In genomic region chr10:76727301-76727700, GRCm38 (mm10) we compare ENCODE assay signal across 22 mouse cellular contexts. TPM values are rescaled to one million over a fixed set of nuclear protein-coding genes. Genes with fewer than 3 reads are reported as not detected.
DNase-seq lines count a peak whose midpoint lies in the region; ATAC-seq and TF ChIP-seq lines count a peak whose summit lies in the region.
"Had no signal": no experiment of that assay in that cellular context is flagged by ENCODE, and none has a peak within 500 bp of the region (broad histone marks: within the 10 kb centered on the region; RNA-seq: fewer than 3 reads in every experiment).

No protein-coding gene starts in this region.

- 89% methylated on average over 7 of the region's 7 CpGs for WGBS in heart, embryonic 10.5 days
- 81% methylated on average over 7 of the region's 7 CpGs for WGBS in heart, embryonic 11.5 days (ENCODE audit: insufficient replicate concordance)
- 75% methylated on average over 7 of the region's 7 CpGs for WGBS in lung, embryonic 16.5 days
- WGBS in lung, adult 2 months = 78% methylated on average over 7 of the region's 7 CpGs

- no peak for TF ChIP-seq POLR2A in lung, adult 2 months (IDR thresholded peaks at IDR 0.05; ENCODE audit: borderline replicate concordance, extremely low read depth, low read depth, low read length)

- peaks cover 37% of the 10 kb centered on the region for H3K4me1 ChIP-seq in heart, embryonic 10.5 days
- H3K4me1 ChIP-seq in heart, embryonic 11.5 days (ENCODE audit: control insufficient read depth, insufficient read depth, low read length) = peaks cover 13% of the 10 kb centered on the region; the same call in 1 of the 2 replicates
- H3K4me1 ChIP-seq in lung, embryonic 16.5 days (replicated peaks; ENCODE audit: control insufficient read depth, insufficient read depth, low read length) = peaks cover 9% of the 10 kb centered on the region
- no peaks in the 10 kb centered on the region; the same call in 1 of the 2 replicates for H3K4me1 ChIP-seq in lung, adult 2 months (ENCODE audit: control insufficient read depth, insufficient read depth, low read length)
- H3K4me1 ChIP-seq: midbrain, embryonic 12.5 days had no signal

- H3K27me3 ChIP-seq in heart, embryonic 10.5 days (ENCODE audit: insufficient read depth, poor library complexity, severe bottlenecking) = peaks cover 19% of the 10 kb centered on the region; the same call in 1 of the 2 replicates
- H3K27me3 ChIP-seq in heart, embryonic 11.5 days (ENCODE audit: control insufficient read depth, insufficient read depth, low read length) = no peaks in the 10 kb centered on the region
- H3K27me3 ChIP-seq in lung, embryonic 16.5 days (ENCODE audit: control insufficient read depth, insufficient read depth, low read depth, low read length) = no peaks in the 10 kb centered on the region
- H3K27me3 ChIP-seq: heart, embryonic 13.5 days; midbrain, embryonic 12.5 days had no signal

- H3K4me2 ChIP-seq in heart, embryonic 11.5 days = no peak overlapping the region
- H3K4me2 ChIP-seq in lung, embryonic 16.5 days (ENCODE audit: low read depth, low read length) = no peak overlapping the region
- H3K4me2 ChIP-seq: heart, embryonic 13.5 days; midbrain, embryonic 12.5 days had no signal

- no peak for ATAC-seq in heart, embryonic 11.5 days (replicated peaks; ENCODE audit: insufficient number of reproducible peaks, low FRiP score, low TSS enrichment)
- no peak for ATAC-seq in lung, embryonic 16.5 days (ENCODE audit: low read depth)
- ATAC-seq: forebrain, embryonic 14.5 days had no signal

- DNase-seq in heart, embryonic 10.5 days (ENCODE audit: low spot score) = no peak
- no peak for DNase-seq in lung, adult 2 months
- DNase-seq in urinary bladder, postnatal 25 days (ENCODE audit: low spot score) = peak; percentile 2
- DNase-seq in urinary bladder, adult 2 months (ENCODE audit: low spot score) = no peak
- no peak for DNase-seq in retina, postnatal 1 day
- DNase-seq in adrenal gland, postnatal 14 days = no peak
- DNase-seq: adrenal gland, postnatal 25 days; cerebellum, adult 11-12 months; cerebellum, postnatal 36 days; kidney, adult 11 months; thymus, postnatal 36 days had no signal

- no peak for TF ChIP-seq CTCF in lung, adult 2 months (IDR thresholded peaks at IDR 0.05; ENCODE audit: insufficient read depth, low read length)

- peak overlapping the region; percentile 32; the same call in 1 of the 2 replicates for H3K27ac ChIP-seq in heart, embryonic 10.5 days
- H3K27ac ChIP-seq in heart, embryonic 11.5 days (ENCODE audit: low read depth, low read length) = no peak overlapping the region
- H3K27ac ChIP-seq in lung, embryonic 16.5 days (ENCODE audit: low read length) = peak overlapping the region; percentile 4
- H3K27ac ChIP-seq: heart, embryonic 13.5 days; kidney, postnatal 0 days; layer of hippocampus, adult 2 months; macrophage; midbrain, embryonic 12.5 days had no signal

- H3K36me3 ChIP-seq in heart, embryonic 10.5 days = 0 out of 2 replicates have a peak, but pooled peaks cover 2% of the 10 kb centered on the region
- no peaks in the 10 kb centered on the region for H3K36me3 ChIP-seq in heart, embryonic 11.5 days (ENCODE audit: control insufficient read depth, insufficient read depth, low read length)
- peaks cover 6% of the 10 kb centered on the region; the same call in 1 of the 2 replicates for H3K36me3 ChIP-seq in lung, embryonic 16.5 days (ENCODE audit: control insufficient read depth, insufficient read depth, low read length)
- H3K36me3 ChIP-seq: midbrain, embryonic 12.5 days had no signal

- no peaks in the 10 kb centered on the region for H3K9me3 ChIP-seq in heart, embryonic 10.5 days
- H3K9me3 ChIP-seq in heart, embryonic 11.5 days (replicated peaks; ENCODE audit: control insufficient read depth, low read length) = no peaks in the 10 kb centered on the region
- H3K9me3 ChIP-seq in lung, embryonic 16.5 days (ENCODE audit: control insufficient read depth, low read length) = no peaks in the 10 kb centered on the region
- H3K9me3 ChIP-seq: heart, embryonic 13.5 days; midbrain, embryonic 12.5 days had no signal

- H3K9ac ChIP-seq in heart, embryonic 11.5 days (ENCODE audit: low read depth, low read length) = no peak overlapping the region
- H3K9ac ChIP-seq in lung, embryonic 16.5 days (ENCODE audit: low read length) = no peak overlapping the region
- H3K9ac ChIP-seq: midbrain, embryonic 12.5 days had no signal

- H3K4me3 ChIP-seq in heart, embryonic 10.5 days = no peak overlapping the region
- H3K4me3 ChIP-seq in heart, embryonic 11.5 days (ENCODE audit: low read depth, low read length) = no peak overlapping the region
- H3K4me3 ChIP-seq in lung, embryonic 16.5 days (ENCODE audit: low read length) = no peak overlapping the region
- H3K4me3 ChIP-seq in lung, adult 2 months (replicated peaks; ENCODE audit: extremely low read depth, low read depth, low read length) = no peak overlapping the region
- H3K4me3 ChIP-seq: heart, embryonic 13.5 days; layer of hippocampus, adult 2 months; midbrain, embryonic 12.5 days had no signal

RNA-seq across cellular contexts. Expression of gene Col6a1, which starts 1.3 kb away (rescaled TPM):
- polyA plus RNA-seq in heart, embryonic 10.5 days (2016; fragmentation: Nextera tagmentation; extraction: Ambion mirVana) = 17.1 and 18.2 TPM in 2 replicates
- 16.3 and 22.1 TPM in 2 replicates for polyA plus RNA-seq in heart, embryonic 11.5 days (2014; fragmentation: Nextera tagmentation; extraction: Ambion mirVana)
- 329 and 333 TPM in 2 replicates for polyA plus RNA-seq in lung, embryonic 16.5 days (2015; fragmentation: Nextera tagmentation; extraction: Ambion mirVana)
- polyA plus RNA-seq in lung, adult 2 months (2012; rRNA removed) = 203 and 218 TPM in 2 replicates
- 412 and 521 TPM in 2 replicates for polyA plus RNA-seq in urinary bladder, adult 2 months (2012; rRNA removed)
- 221 and 261 TPM in 2 replicates for total RNA-seq in adrenal gland, postnatal 14 days (2021)
- total RNA-seq: hematopoietic stem cell, adult 5-6 weeks; MEL; monocyte, adult 5-6 weeks had no signal
